Mouse (Mus musculus) thymus, postnatal 25 days (tissue): Measurements from ENCODE around the gene Arih1.
A peak's percentile ranks its signal among the peaks of the same experiment; 100 is the strongest.

Experiments
- DNase-seq: peaks from one replicate; pipeline ENCODE4 v3.0.0; 2022

Gene Arih1

DNA sequence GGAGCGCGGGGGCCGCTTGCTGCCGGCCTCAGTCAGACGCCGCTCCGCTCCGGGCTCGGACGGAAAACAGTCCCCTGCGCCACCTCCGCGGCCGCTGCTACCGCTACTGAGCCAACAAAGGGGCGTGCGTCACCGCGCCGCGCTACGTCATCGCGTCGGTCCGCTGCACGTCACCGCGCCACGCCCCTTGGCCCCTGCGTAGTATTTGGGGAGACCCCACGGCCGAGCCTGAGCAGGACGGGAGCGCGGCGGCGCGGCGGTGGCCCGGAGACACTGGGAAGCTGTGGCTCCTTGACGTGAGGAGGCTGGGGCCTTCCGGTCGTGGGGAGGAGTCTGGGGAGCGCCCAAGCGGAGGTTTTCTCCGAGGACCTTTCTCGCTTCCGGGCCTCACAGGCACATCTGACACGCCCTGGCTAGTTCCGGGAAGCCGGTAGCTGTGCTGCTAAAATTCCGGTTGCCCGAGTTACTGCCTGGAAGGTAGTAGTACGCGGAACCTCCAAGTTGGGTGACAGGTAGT, at the start of gene Arih1:
Arih1 (minus strand) TSS at position 70 of the 517 bp plus-strand sequence.
- DNase-seq: peak; percentile 99

DNA sequence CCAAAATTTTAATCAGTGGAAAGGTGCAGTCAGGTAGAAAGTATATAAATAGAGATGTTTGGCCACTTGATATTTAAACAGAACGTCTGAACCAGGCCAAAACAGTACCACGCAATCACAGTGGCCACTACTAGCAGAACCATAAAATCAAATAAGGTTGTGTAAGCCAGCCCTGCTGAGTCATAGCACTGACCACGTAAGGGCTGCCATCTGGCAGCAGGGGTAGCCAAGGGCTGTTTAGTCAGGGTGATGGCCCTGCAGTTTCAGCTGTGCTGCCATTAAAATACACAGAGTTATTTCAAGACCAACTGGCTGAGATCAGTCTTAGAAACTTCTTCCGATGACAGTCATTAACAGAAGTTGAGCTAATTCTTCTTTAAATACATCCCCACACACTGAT, 47.5 kb upstream of the Arih1 start:
- no peak for DNase-seq

DNA sequence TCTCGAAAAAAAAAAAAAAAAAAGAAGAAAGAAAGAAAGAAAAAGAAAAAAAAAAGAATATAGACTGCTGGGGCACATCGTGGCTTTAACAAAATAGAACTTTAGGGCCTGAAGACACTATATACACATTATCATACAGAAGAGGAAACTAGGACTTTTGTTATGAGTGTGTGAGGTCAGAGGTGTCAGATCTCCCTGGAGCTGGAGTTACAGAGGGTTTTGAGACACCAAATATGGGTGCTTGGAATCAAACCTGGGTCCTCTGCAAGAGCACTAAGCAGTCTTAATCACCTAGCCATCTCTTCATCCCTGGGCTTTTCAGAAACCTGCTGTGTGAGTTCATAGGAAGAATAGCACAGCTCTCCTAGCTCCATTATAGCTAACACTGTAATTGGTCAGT, 47.0 kb upstream of the Arih1 start:
- DNase-seq: no peak

DNA sequence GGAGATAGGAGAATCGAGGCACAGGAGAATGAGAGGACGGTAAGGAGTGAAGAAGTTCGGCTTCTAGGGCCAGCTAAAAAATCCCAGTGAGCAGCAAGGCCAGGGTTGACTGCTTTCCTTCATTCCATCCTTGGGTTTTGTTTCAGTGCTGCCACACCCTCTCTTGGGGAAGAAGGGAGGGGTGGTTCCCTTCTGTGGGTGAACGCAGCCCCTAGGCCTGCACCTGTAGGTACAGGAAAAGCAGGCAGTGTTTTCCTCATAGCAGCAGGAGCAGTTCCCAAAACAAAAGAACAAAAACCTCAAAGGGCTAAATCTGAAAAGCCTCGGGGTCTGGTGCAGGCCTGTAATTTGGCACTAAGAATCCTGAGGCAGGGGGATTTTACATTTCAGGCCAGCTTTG, 45.2 kb upstream of the Arih1 start:
- DNase-seq: peak; percentile 11

DNA sequence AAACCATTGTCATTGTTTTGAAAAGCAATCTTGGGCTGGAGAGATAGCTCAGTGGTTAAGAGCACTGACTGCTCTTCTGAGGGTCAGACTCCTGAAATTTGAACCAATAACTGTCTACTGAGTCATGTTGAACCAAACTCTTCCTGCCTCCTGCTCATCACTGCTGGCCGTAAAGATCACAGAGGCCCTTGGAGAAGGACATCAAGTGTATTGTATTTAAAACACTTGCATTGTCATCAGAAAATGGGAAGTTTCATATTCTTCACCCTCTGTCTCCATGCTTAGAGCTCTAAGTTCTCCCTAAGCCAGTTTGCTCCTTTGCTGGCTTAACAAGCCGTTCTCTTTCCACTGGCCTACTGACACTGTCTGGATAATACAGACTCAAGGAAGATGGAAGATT, 41.9 kb upstream of the Arih1 start:
- DNase-seq: no peak

DNA sequence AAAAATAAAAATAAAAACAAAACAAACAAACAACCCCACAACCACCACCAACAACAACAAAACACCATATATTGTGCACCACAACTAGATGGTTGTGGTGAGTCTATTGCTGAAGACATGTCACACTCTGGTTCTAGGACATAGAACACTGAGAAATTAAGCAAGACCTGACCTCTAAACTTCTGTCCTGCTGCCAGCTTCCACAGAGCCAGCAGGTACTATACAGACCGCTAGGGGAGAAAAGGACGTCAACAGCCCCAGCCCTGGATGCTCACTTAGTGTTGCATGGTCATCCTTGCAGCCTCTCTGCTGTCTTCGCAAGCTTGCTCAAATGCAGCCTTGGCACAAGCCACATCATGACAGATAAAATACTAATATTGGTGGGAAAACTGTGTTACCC, 41.2 kb upstream of the Arih1 start:
- no peak for DNase-seq

DNA sequence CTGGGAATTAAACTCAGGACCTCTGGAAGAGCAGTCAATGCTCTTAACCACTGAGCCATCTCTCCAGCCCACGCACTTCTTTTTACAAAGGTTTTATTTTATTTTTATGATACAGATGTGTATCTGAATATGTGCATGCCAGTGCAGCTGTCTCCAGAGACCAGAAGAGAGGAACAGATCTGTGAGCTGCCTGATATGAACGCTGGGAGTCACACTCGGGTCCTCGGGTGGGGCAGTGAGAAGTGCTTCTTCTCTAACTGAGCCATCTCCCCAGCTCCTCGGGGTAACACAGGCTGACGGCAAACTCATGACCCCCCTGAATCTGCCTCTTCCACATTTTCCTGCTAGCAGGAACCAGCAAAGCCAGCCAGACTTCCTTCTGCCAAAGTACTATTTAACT, 40.3 kb upstream of the Arih1 start:
- DNase-seq: no peak

DNA sequence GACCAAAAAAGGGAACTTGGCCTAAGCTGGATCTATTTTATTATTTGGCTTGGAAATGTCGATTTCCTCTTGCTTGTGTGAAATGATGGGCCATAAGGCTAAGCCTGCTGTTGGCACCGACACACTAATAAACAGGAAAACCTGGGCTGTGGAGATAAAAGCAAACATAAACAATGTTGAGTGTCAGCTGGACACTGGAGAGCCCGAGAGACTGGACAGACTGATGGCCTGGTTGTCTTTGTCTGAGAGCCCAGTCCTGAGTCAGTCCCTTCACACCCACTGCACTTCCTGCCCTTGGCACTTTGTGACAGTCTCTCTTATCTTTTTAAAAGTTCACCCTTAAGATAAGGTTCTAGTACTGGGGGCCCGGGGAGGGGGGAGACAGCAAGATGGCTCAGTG, 36.5 kb upstream of the Arih1 start:
- no peak for DNase-seq

DNA sequence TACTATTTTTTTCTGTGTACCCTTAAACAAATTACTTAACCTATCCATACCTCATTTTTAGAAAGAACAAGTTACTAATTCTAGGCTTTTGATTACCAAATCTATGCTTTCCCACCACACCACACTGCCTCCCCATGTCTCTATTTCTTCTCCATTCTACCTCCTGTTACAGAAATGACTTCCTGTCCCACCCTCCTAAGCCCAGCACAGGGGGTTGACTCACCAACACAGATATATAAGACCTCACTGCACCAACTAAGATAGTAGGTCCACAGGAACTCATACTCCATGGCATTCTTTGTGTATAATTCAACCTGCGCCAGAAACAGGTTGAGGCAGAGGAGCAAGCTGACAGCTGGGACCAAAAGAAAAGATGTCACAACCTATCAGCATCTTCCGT, 33.0 kb upstream of the Arih1 start:
- no peak for DNase-seq

DNA sequence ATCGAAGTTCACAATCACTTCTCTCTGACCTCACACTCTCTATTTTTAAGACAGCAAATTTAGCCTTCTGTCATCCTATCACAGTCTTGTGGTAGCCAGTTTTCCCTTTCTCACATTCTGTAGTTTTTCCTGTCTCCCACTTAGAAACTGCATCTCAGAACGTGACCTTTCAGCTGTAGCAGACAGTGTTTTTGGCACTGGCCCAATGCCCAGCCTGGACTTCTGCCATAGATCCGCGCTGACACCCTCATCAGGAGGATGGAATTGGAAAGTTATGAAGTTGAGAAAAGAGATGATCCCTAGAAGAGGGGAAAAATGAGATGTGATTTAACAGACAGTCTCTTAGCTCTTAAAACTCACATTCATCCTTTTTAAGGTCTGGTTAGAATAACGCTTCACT, 32.6 kb upstream of the Arih1 start:
- DNase-seq: no peak

DNA sequence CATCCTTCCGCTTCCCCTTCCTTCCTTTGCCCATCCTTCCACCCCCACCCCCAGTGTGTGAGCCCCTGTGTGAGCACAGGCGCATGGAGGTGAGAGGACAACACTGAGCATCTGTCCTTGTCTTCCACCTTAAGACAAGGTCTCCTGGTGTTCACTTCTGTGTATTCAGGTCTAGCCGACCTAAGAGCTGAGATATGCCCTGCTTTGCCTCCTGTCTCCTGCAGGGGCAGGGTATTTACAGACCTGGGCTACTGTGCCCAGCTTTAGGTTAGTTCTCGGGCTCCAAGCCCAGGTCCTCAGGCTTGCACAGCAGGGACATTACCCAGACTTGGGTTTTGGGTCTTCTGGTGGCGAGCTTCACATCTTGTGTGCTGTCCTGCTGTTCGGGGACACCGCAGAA, 30.7 kb upstream of the Arih1 start:
- DNase-seq: no peak

DNA sequence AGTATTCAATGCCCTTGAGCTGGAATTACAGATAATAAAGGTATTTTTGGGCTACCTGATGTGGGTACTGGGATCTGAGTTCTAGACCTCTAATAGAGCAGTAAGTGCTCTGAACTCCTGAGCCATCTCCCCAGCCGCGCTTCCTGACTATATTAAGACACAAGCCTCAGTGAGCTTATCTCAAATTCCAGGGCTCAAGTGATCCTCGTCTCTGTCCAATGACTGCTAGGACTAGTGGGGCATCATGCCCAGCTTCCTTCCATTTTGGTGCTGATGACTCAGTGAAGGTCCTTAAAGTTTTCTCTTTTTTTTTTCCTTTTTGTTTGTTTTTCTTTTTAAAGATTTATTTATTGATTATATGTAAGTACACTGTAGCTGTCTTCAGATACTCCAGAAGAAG, 28.7 kb upstream of the Arih1 start:
- DNase-seq: no peak

DNA sequence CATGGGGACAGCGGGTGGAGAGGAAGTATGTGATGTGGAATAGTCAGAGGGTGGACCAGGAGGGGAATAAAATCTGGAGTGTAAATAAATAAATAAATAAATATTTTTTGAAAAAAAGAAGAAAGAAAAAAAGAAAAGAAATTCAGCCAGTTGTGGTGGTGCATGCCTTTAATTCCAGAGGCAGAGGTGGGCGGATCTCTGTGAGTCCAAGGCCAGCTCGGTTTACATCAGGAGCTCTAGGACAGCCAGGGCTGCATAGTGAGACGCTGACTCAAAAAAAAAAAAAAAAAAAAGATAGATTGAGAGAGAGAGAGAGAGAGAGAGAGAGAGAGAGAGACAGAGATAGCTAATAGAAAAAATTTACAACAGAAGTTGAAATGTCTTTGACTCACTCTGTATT, 26.0 kb upstream of the Arih1 start:
- DNase-seq: no peak

DNA sequence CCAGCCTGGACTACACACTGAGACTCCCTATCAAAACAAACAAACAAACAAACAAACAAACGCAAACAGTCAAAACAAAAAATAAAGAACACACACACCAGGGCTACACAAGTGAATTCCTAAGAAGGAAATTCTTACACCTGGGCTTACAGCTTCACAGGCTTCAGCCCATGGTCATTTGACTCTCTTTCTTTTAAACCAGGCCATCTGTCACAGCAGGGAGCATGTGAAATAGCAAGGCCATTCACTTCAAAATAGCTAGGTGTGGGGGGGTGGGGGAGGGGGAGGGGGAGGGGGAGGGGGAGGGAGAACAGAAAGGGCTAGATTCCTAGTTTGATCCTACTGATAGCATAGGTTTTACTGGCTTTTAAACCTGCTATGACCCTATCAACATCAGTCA, 21.7 kb upstream of the Arih1 start:
- no peak for DNase-seq

DNA sequence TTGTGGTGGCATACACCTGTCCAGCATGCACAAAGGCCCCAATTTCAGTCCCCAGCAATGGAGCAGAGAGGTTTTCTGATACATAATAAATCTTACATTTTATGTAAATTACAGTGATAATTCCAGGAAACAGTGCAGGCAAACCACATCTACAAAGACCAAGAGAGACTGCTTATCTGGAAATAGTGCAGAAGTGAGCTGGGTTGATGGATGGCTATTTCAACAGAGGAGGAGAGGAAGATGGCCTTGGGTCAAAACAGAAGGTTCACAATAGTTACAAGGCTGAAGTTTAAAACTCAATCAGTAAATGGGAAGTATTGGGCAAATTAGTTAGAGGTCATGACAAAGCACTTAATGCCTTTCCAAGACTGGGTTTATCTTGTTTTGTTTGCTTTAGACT, 913 bp upstream of the Arih1 start:
- DNase-seq: no peak

DNA sequence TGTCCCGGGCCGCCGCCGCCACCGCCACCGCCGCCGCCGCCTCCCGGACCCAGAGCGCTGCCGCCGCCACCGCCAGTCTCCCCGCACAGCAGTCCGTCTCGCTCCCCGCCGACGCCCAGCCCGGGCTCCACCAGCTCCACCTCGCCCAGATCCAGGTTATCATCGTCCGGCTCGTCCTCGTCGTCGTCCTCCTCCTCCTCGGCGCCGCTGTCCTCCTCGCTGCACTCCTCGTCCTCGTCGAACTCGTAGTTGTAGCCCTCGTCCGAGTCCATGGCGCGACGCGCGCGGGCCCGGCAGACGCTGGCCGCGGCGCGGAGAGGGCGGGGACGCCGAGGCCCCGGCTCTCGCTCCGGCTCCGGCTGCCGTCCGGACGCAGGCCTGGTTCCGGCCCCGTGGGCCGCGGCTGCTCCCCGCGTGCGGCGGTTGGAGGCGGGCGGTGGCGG, 321 bp downstream of the Arih1 start:
- no peak for DNase-seq

DNA sequence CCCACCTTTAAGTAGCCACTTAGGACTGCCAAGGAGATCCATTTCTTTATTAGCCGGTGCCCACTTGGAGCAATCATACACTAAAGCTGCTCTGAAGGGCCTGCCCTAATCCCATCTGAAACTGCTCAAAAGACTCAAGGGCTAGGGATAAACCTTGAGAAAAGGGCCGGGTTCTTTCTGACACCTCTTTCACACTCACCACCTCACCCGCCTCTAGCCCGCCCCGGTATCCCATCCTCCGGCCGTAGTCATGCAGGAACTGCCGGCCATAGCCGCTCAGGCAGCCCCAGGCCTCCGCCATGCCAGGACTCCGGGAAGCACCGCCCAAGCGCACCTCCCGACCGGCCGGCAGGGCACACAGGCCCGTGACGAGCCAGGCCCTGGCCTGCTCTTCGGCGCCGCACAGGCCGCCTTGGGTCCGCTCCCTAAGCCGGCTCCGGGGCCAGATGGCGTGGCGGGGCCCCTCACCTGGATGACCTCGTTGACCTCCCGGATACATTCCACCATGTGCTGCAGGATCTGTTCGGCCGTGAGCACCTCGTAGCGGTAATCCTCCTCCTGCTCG, 825 bp downstream of the Arih1 start:
- DNase-seq: peak; percentile 60

DNA sequence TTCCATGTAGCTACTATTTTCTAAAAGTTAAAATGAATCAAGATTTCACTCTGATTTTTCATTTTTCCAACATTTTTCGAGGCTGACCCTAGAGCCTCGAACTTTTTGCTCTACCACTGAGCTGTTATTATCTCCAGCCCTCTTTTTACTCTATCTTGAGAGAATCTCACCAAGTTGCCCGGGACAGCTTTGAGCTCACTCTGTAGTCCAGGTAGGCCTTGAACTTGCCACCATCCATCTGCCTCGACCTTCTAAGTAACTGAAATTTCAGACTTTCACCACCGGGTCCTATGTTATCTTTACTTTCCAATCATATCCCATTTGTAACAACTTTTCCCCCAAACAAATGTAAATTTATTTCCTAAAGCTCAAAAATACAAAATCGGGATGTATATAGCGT, 1.7 kb downstream of the Arih1 start:
- no peak for DNase-seq

DNA sequence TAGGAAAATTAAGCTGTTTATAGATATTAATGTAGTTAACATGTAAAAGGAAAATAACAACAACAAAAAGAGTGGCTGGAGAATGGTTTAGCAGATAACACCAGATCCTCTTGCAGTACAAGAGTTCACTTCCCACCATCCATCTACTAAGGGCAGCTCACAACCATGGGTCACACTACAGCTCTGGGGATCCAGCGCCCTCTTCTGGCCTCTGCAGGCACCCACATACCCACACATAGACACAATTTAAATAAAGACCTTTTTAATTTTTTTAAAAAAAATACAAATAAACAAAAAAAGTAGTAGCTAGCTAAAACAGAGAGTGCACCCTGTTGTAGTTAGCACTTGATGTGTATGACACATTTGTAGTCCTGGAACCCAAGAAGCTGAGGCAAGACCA, 4.0 kb downstream of the Arih1 start:
- peak; percentile 59 for DNase-seq

DNA sequence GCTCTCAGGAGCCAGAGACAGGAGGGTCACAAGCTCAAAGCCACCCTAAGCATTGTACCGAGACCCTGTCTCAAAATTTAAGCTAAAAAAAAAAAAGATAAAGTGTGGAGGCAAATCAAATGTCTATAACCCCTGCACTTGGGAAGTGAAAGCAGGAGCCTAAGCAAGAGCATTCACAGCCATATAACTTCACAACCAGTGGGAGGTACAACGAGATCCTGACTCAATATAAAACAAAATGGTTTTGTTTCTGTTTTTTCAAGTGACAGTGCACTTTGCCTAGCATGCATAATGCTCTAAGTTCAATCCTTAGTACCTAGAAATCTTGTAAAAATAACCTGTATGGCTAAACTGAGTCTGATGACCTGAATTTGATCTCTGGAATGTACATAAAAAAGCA, 9.8 kb downstream of the Arih1 start:
- DNase-seq: no peak

DNA sequence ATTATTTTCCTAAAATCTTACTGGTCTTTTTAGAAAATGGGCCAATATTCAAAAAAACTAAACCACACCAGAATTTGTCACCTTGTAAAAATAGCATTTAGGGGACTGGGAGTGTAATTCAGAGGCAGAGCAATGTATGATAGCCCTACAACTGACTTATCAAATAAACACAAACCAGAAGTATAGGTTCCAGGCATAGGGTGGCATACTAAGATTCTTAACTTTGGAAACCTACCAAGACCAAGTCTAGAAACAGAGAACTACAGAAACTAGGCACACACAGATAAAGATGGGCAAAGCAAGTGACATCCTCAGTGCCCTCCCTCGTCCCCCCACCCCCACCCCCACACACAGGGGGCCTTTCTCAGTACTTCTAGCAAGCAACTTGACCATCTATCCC, 11.6 kb downstream of the Arih1 start:
- no peak for DNase-seq

DNA sequence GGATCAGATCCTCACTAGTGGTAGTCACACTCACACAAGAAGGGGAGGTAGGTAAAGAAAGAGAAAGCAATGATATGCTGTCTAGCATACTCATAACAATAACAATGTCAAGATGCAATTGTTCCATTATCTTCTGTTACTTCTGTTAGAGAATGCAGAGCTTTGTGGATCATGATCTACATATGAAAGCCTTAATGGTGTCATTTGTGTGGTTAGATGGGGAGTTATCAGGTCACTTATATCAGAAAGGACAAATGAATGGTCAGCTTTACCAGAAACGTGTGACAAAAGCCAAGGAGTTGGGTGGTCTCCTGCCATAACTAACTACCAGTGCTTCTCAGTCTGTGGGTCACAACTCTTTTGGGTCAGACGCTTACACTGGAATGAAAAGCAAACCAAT, 13.2 kb downstream of the Arih1 start:
- no peak for DNase-seq

DNA sequence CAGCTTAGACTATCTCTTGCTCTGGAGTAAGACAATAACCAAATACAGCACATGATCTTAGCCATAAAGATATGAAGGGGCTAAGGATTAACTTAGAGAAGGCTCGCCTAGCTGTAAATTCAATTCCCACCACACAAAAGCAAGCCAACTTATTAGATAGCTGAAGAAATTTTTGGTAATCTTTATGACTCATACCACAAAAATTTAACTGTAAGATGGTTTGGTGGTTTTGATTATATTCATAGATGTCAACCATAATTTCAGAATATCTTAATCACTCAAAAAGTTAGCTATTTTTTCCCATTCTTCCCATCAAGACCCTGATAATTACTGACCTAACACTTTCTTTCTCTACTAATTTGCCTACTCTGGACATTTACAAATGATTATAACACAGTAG, 17.0 kb downstream of the Arih1 start:
- DNase-seq: no peak

DNA sequence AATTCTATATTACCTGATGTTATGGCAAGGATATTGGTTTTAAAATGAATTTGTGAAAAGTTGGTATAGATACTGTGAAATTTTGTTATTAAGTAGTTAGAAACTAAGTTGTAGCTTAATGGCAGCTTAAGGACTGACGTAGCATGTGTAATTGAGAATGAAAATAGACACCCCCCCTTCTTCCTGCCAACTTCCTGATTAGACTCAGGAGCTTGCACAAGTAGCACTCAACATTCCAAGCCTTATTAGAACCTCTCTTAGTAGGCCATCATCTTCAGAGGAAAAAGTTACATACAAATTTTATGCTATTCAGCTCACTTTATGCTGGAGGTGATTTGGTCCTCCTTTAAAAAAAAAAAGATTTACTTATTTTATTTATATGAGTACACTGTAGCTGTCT, 22.1 kb downstream of the Arih1 start:
- no peak for DNase-seq

DNA sequence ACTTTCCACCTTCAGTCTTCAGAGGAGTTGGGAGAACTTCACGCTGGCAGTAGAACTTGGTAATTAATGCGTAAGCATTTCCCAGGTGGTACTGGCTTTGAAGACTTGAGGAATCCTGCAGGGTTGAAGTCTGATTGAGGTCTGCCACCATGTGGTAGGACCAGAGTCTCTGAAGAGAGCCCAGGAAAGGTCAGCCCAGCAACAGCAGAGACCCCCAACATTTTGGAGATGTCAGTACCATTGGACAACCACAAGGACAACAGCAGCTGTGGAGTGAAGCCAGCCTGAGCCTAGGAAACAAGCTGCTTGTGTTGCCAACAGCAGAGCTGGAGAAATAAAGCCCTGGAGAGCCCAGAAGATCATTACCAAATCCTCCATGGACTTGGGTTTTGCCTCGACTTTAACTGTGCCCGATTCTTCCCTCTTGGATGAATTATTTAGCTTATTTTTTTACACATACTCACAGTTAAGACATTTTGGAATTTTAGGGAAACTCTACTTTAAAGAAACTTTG, 27.4 kb downstream of the Arih1 start:
- DNase-seq: no peak

DNA sequence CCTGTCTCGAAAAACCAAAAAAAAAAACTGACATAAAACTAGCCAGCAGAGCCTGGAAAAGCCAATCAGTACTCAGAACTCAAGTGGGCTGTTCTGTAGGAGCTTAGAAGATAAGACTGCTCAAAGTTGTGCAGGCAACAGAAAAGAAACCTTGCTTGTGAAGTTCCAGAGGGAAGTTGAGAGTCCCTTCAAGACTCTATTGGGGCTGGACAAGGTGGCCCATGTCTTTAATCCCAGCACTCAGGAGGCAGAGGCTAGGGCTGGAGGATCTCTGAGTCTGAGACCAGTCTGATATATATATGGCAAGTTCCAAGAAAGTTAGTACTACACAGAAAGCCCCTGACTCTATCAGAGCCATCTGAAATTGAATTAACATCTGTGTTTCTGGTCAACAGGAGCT, 28.0 kb downstream of the Arih1 start:
- no peak for DNase-seq
